Mouse (Mus musculus) gastrocnemius, adult 8-10 months (tissue): ENCODE measurements around the gene Zfp493. TPM values are rescaled to one million over a fixed set of nuclear protein-coding genes. Genes with fewer than 3 reads are reported as not detected.
A peak's percentile ranks its signal among the peaks of the same experiment; 100 is the strongest.
"Not testable (repeated sequence)": the region's sequence is repeated elsewhere in the genome, so short reads cannot be mapped to it uniquely, and the experiment has no call there.

Source experiments
- DNase-seq, 2 experiments: peaks; one replicate each; pipeline ENCODE4 v3.0.0; 2022; ENCODE audit warnings: low spot score in 2 of 2
- total RNA-seq, 4 experiments: library from RNA; stranded (reverse); gene quantifications; 2 replicates each; pipeline ENCODE4 v1.2.4; 2022

The Zfp493 gene
- 1 to 10 TPM; 3.7 to 5.5 (median 4.4) TPM for total RNA-seq

DNA sequence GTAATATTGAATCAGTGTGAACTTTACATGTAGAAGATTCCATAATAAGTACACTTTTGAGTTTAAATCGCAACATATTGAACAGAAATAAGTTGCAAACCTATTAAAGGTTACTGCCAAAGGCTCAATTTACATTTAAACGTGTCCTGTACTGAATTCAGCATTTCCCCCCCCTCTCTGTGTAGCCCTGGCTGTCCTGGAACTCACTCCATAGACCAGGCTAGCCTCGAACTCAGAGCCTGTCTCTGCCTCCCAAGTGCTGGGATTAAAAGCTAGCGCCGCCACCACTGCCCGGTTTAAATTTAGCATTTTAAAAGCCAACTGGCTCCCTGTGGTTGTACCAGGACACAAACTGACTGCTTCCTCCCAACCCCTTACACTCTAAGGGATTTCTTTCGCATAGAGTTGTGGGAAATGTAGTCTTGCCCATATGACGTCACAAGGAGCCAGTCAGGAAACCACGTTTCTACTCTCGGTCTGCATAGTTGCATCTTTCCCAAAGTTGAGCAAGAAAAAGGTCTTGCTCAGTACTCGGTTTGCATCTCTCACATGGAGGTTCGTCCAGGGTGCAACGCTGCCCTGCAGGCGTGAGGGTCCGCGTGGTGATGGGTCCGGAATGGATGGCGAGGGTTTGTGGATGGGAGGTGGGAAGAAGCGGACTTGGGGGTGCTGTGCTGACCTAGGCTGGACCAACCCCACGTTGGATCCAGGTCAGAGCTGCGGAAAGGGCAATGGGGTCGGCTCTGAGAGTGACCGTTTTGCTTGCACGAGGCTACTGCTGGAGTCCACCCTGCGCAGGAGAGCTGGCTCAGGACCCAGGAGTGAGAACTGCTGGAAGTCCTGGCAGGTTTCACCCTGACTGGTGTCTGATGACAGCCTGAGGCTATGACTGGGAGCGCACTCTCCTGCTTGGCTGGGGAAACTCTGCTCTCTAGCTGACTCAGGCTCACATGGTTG lies at the start of gene Zfp493:
Gene Zfp493, plus strand, starts transcription at position 429 of the 957 bp plus-strand sequence.
- peak; percentile 48 to 73 for DNase-seq

DNA sequence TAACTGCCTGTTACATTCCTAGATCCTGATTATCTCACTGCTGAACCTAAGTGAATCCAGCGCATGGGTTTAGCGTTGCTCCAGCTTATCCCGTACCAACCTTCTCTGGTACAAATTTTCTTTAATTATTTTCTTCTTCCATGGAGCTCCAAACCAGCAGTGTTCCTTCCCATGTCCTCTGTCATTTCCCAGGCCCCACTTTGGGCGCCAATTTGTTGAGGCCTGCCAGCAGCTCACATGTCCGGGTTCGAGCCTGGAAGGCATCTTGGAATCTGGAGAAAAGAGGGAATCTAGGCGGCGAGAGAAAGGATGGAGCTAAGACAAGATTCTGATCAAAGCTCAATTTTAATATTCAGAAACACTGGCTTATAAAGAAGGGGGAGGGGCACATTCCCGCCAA lies 45.1 kb upstream of the Zfp493 start:
- DNase-seq, result not testable (repeated sequence)

DNA sequence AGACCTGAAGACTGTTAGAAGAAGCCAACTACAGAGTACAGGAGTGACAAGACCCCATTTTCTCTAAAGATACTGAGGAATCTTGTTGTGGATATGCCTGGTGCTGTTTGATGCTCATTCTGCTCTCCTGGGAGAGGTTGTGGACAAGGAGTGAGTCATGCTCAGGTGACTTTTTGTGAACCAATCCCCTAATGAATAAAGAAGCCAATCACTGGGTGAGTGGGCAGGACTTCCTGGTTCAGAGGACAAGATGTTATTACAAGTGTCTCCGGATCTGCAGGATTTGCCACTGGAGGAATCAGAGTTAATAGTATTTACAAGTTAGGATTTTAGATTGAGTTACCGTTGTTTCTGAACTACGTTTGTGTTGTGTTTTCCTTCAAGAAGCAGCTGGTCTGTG lies 36.6 kb upstream of the Zfp493 start:
- DNase-seq, result no peak

DNA sequence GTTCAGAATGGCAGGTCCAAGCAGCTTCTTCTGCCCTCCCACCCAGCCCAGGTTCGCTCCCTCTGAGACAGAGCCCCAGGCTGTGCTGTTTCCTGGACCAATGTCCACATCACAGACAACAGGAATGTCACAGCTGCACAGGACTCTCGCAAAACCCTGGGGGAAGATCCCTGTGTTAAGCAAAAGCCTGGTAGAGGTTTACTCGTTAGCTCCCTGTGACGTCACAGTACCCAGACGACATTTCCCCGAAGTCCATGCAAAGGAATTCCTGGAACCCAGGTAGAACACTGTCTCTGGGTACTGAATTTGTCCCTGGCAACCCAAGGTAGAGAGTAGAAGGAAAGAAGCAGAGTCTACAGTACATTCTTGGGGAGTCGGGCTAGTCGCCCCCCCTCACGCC lies 35.6 kb upstream of the Zfp493 start:
- DNase-seq, result no peak

DNA sequence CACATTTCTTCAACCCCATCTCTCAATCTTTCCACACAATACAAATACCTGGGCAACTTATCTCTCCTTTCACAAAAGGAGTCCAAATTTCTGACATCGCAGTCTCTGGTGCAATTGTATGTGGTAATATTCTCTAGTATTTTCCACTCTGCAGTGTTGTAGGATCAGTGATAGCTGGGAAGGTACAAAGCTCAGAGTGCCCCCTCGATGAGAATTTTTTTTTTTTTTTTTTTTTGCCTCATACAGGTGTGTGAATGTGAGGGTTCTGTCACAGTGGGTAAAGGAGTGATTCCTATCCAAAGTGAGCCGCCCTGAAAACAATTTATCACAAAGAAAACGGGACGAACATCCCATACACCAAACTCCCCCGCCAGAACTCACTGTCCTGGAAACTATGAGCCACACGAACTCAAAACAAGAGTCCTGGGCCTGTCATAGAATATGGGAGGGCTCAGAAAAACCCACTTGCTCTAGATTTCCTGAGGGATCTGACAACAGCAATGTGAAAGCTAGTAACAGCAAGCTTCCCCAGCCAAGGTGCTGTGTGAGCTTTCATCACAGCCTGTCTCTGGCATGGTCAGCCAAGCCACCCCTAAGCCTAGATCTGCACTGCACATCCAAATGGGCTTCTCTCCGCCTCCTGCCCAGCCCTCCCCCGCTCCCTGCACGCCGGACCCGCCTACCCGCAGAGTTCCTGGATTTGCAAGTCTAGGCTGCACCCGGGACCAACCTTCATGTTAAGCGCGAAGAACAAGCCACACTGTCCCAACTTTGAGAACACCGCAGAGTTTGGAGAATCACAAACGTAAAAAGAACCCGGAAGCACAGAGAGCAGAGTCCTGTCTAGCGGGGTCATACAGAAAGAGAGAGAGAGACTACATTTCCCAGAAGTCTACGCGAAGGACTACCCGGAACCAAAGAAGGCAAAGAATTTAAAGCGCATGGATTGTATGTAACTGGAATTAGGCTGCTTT lies 24.9 kb upstream of the Zfp493 start, which contains the start of gene Zfp85:
Gene Zfp85, minus strand, starts transcription at position 896 of the 974 bp plus-strand sequence.
- DNase-seq, result peak; percentile 8 to 17

DNA sequence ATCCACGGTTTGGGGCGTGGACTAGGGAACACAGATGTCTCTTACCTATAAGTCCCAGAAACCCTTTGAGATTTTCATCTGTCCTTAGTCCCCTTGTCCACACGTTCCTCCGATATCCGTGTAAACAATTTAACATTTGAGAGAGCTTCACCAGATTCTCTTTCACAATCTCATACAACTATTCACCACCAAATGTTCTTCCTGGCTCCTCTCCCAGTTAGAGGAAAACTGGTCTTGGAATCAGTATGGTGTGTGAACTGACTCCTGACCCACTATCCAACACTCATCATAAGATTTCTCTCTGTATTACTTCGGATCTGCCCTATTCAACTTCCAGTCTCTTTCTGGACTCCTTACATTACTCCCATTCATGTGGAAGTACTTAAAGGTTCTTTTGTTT lies 23.7 kb upstream of the Zfp493 start:
- no peak for DNase-seq

DNA sequence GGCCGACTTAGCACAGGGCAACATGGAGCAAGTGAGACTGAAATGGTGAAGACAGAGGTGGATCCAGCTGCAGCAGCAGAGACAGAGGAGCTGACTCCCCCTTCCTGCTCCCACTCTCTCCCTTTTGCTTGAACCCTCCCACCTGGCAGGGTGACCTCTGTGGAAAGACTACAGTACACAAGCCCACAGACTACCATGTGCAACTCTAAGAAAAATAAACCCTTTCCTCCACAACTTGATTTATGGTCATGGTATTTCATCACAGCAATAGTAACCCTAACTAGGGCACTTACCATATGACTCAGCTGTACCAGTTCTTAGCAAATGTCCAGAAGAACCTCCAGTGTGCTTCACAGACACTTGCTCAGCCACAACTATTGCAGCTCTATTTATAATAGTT lies 19.5 kb upstream of the Zfp493 start:
- no peak for DNase-seq

DNA sequence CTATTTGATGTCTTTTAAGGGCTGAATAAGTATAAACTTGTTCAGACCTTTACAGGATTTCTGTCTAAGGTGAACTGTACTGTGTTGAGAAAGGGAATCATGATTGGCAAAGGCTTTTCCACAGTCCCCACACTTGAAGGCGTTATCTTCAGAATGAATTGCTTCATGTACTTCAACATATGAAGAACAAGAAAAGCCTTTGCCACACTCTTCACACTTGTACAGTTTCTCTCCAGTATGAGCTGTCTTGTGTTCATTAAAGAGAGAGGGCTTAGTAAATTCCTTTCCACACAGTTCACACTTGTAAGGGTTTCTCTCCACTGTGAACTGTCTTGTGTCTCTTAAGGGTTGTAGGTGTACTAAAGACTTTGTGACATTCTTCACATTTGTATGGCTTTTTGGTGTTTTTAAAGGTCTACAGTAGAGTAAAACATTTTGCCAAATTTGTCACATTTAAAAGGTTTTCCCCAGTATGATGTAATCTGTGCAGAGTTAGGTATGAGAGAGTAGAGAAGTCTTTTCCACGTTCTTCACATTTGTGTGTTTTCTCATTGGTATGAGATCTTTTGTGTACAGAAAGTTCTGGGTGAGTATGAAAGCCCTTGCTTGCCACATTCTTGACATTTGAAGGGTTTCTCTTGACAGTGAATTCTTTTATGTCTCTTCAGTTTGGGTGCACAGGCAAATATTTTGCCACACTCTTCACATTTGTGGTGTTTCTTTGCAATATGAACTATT lies 16.3 kb upstream of the Zfp493 start:
- no peak for DNase-seq

DNA sequence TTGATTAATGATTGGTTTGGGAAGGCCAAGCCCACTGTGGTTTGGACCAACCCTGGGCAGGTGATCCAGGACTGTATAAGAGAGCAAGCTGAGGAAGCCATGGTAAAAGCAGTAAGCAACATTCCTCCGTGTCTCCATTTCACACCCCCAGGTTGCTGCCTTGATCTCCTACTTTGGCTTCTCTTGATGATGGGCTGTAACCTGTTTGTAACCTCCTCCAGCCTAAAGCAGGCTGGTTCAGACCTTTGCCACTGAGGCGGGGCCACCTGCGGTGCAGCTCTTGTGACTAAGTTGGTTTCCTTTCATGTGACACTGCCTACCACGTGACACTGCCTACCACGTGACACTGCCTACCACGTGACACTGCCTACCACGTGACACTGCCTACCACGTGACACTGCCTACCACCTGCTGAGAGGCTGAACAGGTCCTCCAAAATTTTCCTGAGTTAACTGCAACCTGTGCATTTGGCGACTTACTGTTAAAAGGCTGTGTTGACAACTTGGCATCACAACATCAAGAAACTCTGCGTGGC lies 12.5 kb downstream of the Zfp493 start:
- no peak for DNase-seq

DNA sequence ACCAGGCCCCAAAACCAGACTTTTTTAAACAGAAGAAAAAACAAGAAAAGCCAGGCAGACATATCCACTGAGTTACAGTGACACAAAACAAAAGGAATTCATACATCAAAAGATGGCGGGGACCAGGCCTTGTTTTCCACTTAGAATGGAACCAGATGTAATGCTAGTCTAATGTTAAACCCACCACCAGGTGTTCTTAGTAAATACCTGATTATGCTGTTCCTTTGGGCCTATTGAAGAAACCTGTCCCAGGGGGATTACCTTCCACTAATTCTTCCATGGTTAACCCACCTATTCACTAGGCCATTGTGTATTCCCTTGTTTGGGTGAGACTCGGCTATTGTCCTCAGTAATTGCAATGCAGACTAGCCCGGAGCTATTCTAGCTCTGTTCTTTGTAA lies 19.1 kb downstream of the Zfp493 start:
- no peak for DNase-seq

DNA sequence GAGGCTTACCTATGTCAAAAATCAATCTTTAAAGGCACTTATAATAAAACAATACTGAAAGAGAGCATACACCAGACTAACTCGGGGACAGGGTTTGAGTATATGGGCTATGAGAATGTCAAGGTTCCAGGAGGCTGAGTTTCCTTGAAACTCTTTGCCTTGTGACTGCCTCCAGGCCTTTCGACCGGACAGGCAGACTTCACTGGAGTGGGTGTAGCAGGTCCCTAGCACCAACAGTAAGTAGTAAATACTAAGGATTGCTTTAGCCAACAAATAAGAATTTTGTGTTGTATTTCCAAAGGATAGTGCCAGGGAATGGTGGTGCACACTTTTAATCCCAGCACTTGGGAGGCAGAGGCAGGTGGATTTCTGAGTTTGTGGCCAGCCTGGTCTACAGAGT lies 19.7 kb downstream of the Zfp493 start:
- not testable (repeated sequence) for DNase-seq

DNA sequence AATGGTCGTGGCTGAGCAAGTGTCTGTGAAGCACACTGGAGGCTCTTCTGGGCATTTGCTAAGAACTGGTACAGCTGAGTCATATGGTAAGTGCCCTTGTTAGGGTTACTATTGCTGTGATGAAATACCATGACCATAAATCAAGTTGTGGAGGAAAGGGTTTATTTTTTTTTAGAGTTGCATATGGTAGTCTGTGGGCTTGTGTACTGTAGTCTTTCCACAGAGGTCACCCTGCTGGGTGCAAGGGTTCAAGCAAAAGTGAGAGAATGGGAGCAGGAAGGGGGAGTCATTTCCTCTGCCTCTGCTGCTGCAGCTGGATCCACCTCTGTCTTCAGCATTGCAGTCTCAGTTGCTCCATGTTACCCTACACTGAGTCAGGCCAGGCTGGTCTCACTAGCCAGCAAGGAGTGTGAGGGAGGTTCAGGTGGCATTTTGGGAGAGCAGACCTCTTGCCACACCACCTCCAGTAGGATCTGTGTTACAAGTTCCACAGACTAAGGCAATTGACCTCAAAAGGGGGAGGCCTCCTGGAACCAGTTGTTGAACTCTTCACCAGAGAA lies 32.2 kb downstream of the Zfp493 start:
- no peak for DNase-seq

DNA sequence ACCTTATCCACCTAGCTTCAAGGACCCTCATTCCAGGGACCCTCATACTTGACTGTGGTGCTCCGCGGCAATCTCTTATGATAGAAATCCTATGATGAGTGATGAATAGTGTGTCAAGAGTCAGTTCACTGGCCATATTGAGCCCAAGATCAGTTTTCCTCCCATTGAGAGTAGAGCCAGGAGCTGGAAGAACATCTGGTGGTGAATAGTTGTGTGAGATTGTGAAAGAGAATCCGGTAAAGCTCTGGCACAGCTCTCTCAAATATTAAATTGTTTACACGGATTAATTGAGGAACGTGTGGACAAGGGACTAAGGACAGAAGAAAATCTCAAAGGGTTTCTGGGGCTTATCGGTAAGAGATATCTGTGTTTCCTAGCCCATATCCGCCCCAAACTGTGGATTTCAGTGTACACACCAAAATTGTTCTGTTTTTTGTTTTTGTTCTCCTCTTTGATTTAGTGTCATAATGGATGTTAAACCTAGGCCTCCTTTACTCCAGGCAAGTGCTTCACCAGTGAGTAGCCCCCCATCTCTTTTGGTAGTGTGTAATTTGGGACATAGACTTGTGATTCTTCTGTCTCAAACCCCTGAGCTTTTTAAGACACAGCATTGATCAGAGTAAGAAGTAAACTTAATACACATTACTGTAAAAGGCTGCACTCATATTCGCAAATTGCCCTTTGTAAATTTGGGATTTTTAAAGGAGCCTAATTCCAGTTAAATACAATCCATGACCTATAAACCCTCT lies 33.6 kb downstream of the Zfp493 start:
- no peak for DNase-seq

DNA sequence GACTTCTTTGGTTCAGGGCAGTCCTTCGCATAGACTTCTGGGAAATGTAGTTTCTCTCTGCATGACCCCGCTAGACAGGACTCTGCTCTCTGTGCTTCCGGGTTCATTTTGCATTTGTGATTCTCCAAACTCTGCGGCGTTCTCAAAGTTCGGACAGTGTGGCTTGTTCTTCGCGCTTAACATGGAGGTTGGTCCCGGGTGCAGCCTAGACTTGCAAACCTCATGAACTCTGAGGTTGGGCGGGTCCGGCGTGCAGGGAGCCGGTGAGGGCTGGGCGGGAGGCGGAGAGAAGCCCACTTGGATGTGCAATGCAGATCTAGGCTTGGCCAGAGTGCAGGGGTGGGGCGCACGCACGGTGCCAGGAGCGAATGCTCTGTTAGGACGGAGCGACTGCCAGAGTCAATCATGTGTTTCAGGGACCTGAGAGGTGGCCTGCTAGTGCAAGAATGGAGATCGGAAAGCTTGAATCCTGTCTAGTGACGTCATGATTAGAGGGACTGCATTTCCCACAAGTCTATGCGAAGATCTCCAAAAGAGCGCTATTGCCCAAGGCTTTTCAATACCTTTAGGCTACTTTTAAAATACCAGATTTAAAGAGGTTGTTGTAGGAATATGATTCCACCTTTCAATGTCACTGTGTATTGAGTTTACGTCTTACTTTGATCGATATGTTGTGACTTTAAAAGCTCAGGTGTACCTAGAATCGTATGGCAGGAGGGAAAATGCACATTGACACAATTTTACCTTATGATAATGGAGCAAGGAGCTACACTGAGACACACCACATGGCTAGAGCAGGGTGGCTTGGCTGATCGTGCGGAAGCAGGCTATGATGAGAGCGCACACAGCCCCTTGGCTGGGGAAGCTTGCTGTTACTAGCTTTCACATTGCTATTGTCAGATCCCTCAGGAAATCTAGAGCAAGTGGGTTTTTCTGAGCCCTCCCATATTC lies 34.5 kb downstream of the Zfp493 start, which contains the start of gene Zfp273:
Gene Zfp273, plus strand, starts transcription at position 31 of the 951 bp plus-strand sequence.
- DNase-seq, result peak; percentile 48 to 62

DNA sequence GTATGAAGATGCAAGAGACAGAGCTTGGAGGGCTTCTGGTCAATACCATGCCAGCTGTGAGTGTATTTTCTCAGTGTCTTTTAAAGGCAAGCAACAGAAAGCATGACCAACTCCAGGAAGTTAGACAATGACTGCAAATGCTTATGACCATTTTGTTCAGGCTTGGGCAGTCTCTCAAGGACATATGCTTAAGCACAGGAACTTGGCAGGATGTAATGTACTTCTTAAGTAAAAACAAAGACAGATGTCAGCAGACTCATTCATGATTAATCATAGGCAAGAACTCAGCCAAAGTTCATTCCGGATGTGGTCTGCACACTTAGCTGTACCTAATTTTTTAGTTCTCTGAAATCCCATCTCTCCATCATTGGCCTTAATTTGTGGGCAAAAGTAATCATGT lies 39.1 kb downstream of the Zfp493 start:
- no peak for DNase-seq

DNA sequence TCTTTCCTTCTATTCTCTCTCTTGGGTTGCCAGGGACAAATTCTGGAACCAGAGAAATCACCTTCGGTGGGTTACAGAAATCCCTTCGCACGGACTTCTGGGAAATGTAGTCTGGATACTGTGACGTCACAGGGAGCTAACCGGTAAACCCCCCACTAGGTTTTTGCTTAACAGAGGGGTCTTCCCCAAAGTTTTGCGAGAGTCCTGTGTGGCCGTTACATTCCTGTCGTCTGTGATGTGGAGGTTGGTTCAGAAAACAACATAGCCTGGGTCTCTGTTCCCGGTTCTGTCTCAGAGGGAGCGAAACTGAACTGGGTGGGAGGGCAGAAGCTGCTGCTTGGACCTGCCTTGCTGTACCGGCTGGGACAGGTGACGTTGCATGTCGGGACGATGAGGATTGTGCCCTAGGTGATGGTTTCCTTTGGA lies 51.4 kb downstream of the Zfp493 start, which contains the start of gene Gm10037:
Gene Gm10037, plus strand, starts transcription at position 196 of the 426 bp plus-strand sequence.
- no peak for DNase-seq

DNA sequence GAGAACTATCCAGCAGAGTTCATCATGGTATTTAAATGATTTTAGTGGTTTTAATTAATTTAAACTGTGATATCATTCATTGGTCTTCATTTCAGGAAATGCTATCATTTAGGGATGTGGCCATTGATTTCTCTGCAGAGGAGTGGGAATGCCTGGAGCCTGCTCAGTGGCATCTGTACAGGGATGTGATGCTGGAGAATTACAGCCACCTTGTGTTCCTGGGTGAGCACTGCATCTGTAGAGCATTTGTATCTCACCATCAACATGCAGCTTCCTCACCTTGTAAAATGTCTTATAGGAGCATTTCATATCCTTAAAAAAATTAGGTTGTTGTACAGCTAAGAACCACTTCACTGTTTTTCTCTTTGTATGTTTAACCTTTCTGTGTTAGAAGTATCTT lies 53.6 kb downstream of the Zfp493 start:
- DNase-seq, result not testable (repeated sequence)
